Mouse (Mus musculus) E14TG2a.4 (cell line): ENCODE measurements around the gene Hdac9.

Experiments
- CTCF ChIP-seq: conservative IDR thresholded peaks from 2 replicates; pipeline ENCODE4 v1.5.1; 2014; ENCODE audit warnings: low read length
- POU5F1 ChIP-seq: IDR thresholded peaks from 2 replicates; pipeline ENCODE4 v1.6.1; 2014; ENCODE audit warnings: low read length, borderline replicate concordance

GRCm38 (mm10) chr12:34338886-34339285, 578.0 kb downstream of the Hdac9 start:
- no peak for TF ChIP-seq CTCF
- no peak for TF ChIP-seq POU5F1
